Mouse (Mus musculus) midbrain, embryonic 13.5 days (tissue): ENCODE results near the gene Itgb3. TPM values are rescaled to one million over a fixed set of nuclear protein-coding genes. Genes with fewer than 3 reads are reported as not detected.

Experiments used
- ATAC-seq: fragments of 200-750 bp; cut with Nextera tagmentation; 2 replicates; pipeline ENCODE4 v1.8.0; 2017; ENCODE audit warnings: mild to moderate bottlenecking, moderate TSS enrichment, moderate library complexity
- H3K27ac ChIP-seq: fragments of 300-500 bp; sonication (generic); 2 replicates; pipeline ENCODE4 v1.5.1; 2015; ENCODE audit warnings: inconsistent platforms, mild to moderate bottlenecking, moderate library complexity
- H3K27me3 ChIP-seq: fragments of 300-500 bp; sonication (generic); 2 replicates; pipeline ENCODE4 v1.6.1; 2015; ENCODE audit warnings: mild to moderate bottlenecking, inconsistent platforms
- H3K36me3 ChIP-seq: fragments of 300-500 bp; sonication (generic); 2 replicates; pipeline ENCODE4 v1.6.1; 2015; ENCODE audit warnings: mild to moderate bottlenecking, inconsistent platforms
- H3K4me1 ChIP-seq: fragments of 300-500 bp; sonication (generic); replicated peaks from 2 replicates; pipeline ENCODE4 v1.6.1; 2015; ENCODE audit warnings: inconsistent platforms
- H3K4me2 ChIP-seq: fragments of 300-500 bp; sonication (generic); replicated peaks from 2 replicates; pipeline ENCODE4 v1.6.1; 2015; ENCODE audit warnings: moderate library complexity, mild to moderate bottlenecking, inconsistent platforms
- H3K4me3 ChIP-seq: fragments of 300-500 bp; sonication (generic); replicated peaks from 2 replicates; pipeline ENCODE4 v1.5.1; 2015; ENCODE audit warnings: mild to moderate bottlenecking, inconsistent platforms
- H3K9ac ChIP-seq: fragments of 300-500 bp; sonication (generic); replicated peaks from 2 replicates; pipeline ENCODE4 v1.6.1; 2015; ENCODE audit warnings: mild to moderate bottlenecking, inconsistent platforms
- H3K9me3 ChIP-seq: fragments of 300-500 bp; sonication (generic); 2 replicates; pipeline ENCODE4 v1.6.1; 2016; ENCODE audit warnings: mild to moderate bottlenecking, inconsistent platforms
- WGBS: fragments of 180-500 bp; shearing (Covaris S2); methylation state at CpG from one replicate; pipeline ENCODE4 v1.1.7; 2015; 5-methylcytosine and 5-hydroxymethylcytosine counted together
- polyA plus RNA-seq: library from polyadenylated mRNA; unstranded; fragments of >200 nt; fragmentation: Nextera tagmentation; extraction: Ambion mirVana; gene quantifications from 2 replicates; pipeline ENCODE4 v1.2.1, GENCODE M21; 2015

Gene Itgb3
- polyA plus RNA-seq, 1 experiment from 2014 or later, result 0.98 TPM

DNA sequence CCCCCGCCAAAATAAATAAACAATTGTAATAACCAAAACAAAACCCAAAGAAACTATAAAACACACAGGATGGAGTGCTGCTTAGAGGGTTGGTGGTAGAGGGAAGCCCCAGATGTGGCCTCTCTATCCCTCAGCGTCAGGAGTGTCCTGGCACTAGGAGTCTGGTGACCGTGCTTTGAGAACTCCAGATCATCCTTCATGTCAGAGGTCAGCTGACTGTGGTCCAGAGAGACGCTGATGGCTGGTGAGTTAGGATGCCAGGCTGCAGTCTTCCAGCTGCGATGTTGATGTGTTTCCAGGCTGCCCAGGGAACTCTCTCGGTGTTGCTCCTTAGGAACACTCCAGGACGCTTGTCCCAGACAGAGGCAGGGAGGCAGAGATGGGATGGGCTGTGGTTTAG, 35.7 kb upstream of the Itgb3 start:
- H3K36me3 ChIP-seq, result no peaks in the 10 kb centered on the region
- 68% methylated on average over 7 of the region's 7 CpGs for WGBS
- H3K27me3 ChIP-seq, result peaks cover 15% of the 10 kb centered on the region
- H3K9me3 ChIP-seq, result no peaks in the 10 kb centered on the region
- H3K4me2 ChIP-seq, result no peak overlapping the region
- H3K4me1 ChIP-seq, result peaks cover 3% of the 10 kb centered on the region; the same call in 1 of the 2 replicates
- H3K4me3 ChIP-seq, result no peak overlapping the region
- no peak for ATAC-seq
- no peak overlapping the region for H3K27ac ChIP-seq
- no peak overlapping the region for H3K9ac ChIP-seq

DNA sequence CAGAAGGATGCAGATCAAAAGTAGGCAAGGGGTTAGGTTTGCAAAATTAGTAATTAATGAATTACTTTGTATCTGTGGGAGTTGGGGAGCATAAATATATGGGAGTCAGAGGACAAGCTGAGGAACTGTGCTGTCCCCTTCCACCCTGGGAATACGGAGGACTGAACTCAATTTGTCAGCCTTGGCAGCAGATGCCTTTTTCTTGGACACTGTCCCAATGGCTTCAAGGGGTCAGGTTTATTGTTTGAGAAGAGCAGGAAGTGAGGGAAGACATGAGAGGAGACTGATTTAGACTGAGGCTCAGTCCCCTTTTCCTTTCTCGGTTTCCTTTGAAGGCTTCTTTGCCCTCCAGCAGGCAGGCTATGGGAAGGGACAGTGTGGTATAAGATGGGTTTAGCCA, 35.2 kb upstream of the Itgb3 start:
- no peaks in the 10 kb centered on the region for H3K9me3 ChIP-seq
- H3K4me2 ChIP-seq, result no peak overlapping the region
- H3K27me3 ChIP-seq, result peaks cover 15% of the 10 kb centered on the region
- no peaks in the 10 kb centered on the region for H3K36me3 ChIP-seq
- no peak for ATAC-seq
- peaks cover 3% of the 10 kb centered on the region; the same call in 1 of the 2 replicates for H3K4me1 ChIP-seq
- no peak overlapping the region for H3K4me3 ChIP-seq
- WGBS, result 75% methylated on average over 2 of the region's 2 CpGs
- H3K9ac ChIP-seq, result no peak overlapping the region
- no peak overlapping the region for H3K27ac ChIP-seq

DNA sequence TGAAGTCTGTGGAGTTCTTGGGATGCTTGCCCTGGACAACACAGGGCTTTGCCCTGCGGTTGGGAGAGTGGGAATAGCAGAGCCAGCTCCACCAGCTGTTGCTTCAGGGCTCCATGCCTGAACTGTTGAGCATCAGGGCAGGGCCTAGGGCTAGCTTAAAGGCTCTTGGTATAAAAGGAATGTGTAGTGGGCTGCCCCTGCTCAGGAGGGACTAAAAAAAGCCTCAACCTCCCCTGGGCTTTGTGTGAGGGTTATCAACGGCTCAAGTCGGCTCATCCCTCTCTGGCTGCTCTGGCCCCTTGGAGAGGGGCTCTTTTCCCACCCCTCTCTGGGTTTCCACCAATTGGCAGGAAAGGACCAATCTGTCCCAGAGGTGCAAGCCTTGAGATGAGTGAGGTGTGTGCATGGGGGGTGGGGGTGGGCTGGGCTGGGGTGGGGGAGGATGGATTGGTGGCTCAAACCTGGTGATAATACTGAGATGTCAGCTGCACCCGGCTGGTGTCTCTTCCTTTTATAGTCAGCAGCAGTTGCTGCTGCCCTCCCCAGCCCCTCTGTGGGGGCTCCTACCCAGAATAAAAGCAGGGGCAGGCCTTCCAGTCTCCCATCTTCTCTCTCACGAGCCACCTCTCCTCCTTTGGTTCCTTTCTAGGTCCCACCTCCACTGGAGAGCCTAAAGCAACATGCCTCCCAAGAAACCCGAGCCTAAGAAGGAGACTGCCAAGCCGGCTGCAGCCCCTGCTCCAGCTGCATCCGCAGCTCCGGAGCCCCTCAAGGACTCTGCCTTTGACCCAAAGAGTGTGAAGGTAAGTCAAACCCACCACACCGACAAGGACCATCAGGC, 30.8 kb upstream of the Itgb3 start:
- ATAC-seq, result no peak
- Histone ChIP-seq H3K9me3 (no peaks in the 10 kb centered on the region), H3K27ac (no peak overlapping the region), H3K4me1 (peaks cover 11% of the 10 kb centered on the region), H3K4me3 (no peak overlapping the region), H3K27me3 (peaks cover 13% of the 10 kb centered on the region), H3K4me2 (no peak overlapping the region), H3K36me3 (no peaks in the 10 kb centered on the region), H3K9ac (no peak overlapping the region)
- 45% methylated on average over 10 of the region's 10 CpGs for WGBS

DNA sequence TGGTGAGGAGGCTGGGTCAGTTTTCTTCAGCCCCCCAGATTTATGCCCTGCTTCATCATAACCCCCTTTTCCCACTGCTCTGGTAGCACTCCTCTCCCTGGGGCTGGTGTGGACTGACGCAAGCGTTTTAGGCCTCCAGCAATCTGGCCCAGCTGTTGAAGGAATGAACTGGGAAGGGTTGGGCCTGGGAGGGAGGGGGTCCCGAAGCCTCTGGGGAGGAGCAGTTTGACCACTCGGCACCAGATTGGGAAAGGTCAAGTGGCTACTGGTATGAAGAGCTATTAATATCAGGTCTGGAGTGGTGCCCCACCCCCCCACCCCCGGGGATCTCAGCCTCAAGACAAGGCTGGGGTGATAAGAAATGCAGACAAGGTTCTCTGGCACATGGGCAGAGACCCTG, 29.7 kb upstream of the Itgb3 start:
- Histone ChIP-seq H3K4me1 (peaks cover 11% of the 10 kb centered on the region), H3K27me3 (peaks cover 3% of the 10 kb centered on the region; the same call in 1 of the 2 replicates), H3K4me3 (no peak overlapping the region), H3K9ac (no peak overlapping the region), H3K27ac (no peak overlapping the region), H3K36me3 (no peaks in the 10 kb centered on the region), H3K9me3 (no peaks in the 10 kb centered on the region), H3K4me2 (no peak overlapping the region)
- no peak for ATAC-seq
- WGBS, result 43% methylated on average over 5 of the region's 5 CpGs

DNA sequence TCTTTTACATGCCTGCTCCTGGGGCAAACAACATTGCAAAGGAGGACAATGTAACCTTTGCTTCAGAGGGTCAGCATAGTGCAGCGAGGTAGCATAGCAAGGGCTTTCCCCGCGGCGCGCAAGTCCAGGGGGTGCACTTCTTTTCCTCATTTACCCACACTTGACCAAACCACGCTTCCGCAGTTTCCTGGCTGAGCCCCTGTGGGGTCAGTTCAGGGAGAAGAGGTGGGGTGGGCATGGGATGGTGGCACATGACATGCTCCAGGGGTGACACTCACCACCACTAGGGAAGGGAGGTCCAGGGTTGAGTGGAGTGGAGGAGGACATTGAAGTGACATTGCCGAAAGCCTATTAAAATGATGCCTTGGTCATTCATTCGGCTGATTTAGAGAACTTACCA, 28.7 kb upstream of the Itgb3 start:
- Histone ChIP-seq H3K36me3 (no peaks in the 10 kb centered on the region), H3K4me1 (peaks cover 11% of the 10 kb centered on the region), H3K9ac (no peak overlapping the region), H3K9me3 (no peaks in the 10 kb centered on the region), H3K27me3 (0 out of 2 replicates have a peak, but pooled peaks cover 3% of the 10 kb centered on the region), H3K27ac (no peak overlapping the region), H3K4me3 (no peak overlapping the region), H3K4me2 (no peak overlapping the region)
- WGBS, result 92% methylated on average over 9 of the region's 9 CpGs
- no peak for ATAC-seq

DNA sequence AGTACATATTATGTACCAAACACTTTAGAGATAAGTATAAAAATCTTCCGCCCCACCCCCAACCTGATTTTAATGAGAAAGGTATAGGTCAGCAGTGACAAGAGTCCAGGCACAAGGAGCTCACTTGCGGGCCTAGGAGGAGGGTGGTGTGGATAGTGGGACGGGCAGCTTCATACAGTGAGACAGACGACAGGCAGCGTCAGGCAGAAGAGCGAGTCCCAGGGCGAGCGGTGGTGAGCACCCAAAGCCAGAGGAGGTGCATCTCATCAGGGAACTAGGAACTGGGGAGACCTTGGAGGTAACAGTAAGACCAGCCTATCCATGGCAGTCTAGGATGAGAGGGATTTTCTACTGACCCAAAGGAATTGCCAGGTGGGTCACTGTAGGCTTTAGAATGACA, 28.2 kb upstream of the Itgb3 start:
- Histone ChIP-seq H3K36me3 (no peaks in the 10 kb centered on the region), H3K4me2 (no peak overlapping the region), H3K27me3 (0 out of 2 replicates have a peak, but pooled peaks cover 3% of the 10 kb centered on the region), H3K9me3 (no peaks in the 10 kb centered on the region), H3K4me1 (peaks cover 11% of the 10 kb centered on the region), H3K27ac (no peak overlapping the region), H3K4me3 (no peak overlapping the region), H3K9ac (no peak overlapping the region)
- 95% methylated on average over 8 of the region's 8 CpGs for WGBS
- no peak for ATAC-seq

DNA sequence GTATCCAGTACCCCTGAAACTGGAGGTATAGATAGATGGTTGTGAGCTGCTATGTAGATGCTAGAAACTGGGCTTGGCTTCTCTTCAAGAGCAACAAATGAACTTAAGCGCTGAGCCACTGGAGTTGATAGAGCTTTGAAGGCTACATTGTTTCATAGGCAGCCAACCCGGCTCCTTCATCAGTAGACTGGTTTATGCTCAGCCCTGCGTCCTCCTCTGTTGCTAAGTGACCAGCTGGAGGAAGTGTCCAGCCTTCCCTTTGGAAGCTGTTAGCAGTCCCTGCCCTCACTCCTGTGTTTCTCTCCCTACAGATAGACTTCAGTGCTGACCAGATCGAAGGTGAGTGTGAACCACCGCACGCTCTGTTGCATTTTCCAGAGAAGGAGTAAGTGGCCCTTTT, 27.7 kb upstream of the Itgb3 start:
- Histone ChIP-seq H3K4me2 (no peak overlapping the region), H3K4me1 (peaks cover 11% of the 10 kb centered on the region), H3K4me3 (no peak overlapping the region), H3K9ac (no peak overlapping the region), H3K36me3 (no peaks in the 10 kb centered on the region), H3K27me3 (0 out of 2 replicates have a peak, but pooled peaks cover 3% of the 10 kb centered on the region), H3K9me3 (no peaks in the 10 kb centered on the region), H3K27ac (no peak overlapping the region)
- 74% methylated on average over 6 of the region's 6 CpGs for WGBS
- no peak for ATAC-seq

DNA sequence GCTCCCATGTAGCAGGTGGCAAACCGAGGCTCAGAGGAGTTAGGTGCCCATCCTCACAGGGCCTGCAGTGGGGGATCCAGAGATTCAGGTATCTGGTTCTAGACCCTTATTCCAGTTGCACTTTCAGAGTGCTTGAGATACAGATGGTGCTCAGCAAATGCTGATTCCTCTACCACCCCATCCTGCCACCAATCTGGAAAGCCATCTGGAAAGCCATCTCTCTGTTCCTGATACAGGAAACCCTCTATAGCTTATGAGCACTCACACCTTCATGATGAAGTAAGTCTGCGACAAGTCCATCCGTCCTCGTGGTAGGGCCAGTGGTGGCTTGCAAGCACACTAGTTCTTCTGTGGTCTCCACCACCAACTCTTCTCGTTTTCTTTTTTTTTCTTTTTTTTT, 27.2 kb upstream of the Itgb3 start:
- Histone ChIP-seq H3K4me2 (no peak overlapping the region), H3K9ac (no peak overlapping the region), H3K4me3 (no peak overlapping the region), H3K9me3 (no peaks in the 10 kb centered on the region), H3K4me1 (peaks cover 11% of the 10 kb centered on the region), H3K27me3 (0 out of 2 replicates have a peak, but pooled peaks cover 3% of the 10 kb centered on the region), H3K36me3 (no peaks in the 10 kb centered on the region), H3K27ac (no peak overlapping the region)
- ATAC-seq, result no peak
- WGBS, result 95% methylated on average over 5 of the region's 5 CpGs

DNA sequence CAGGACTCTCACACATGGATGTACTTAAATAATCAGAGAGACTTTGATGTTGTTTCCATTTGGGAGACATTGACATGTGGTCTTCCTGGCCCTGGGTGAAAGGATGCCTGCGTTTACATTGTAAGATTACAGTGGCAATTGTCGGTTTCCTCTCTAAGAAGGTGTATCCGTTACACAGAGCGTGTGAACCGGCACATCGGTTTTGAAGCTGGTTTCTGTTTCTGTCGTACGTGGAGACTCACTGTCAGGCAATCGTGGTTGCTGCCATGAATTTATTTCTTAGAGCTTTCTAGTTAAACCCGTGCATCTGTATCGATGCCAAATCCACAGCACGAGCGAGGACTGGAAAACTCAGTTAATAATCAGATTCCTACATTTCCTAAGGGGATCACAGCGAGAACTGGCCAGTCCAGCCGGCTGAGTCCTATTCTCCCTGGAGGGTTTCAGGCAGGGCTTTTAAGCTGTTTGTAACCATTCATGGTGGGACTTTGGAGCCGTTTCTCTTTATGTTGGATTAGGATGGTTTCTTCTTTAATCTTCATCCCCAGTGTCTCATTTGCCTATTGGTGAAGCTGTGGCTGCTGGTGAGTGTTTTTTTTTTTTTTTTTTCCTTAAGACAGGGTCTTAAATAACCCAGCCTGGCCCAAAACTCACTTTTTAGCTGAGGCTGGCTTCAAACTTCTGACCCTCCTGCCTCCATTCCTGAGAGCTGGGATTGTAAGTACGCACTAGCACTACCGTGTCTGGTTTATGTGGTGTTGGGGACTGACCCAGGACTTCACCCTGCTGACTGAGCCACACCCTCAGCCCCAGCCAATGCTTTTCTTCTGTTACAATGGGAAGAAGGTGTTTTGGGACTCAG, 26.1 kb upstream of the Itgb3 start:
- 0 out of 2 replicates have a peak, but pooled peaks cover 1% of the 10 kb centered on the region for H3K27me3 ChIP-seq
- H3K4me2 ChIP-seq, result no peak overlapping the region
- no peak overlapping the region for H3K27ac ChIP-seq
- no peak for ATAC-seq
- H3K4me3 ChIP-seq, result no peak overlapping the region
- H3K36me3 ChIP-seq, result no peaks in the 10 kb centered on the region
- H3K9ac ChIP-seq, result no peak overlapping the region
- WGBS, result 57% methylated on average over 18 of the region's 18 CpGs
- peaks cover 11% of the 10 kb centered on the region for H3K4me1 ChIP-seq
- no peaks in the 10 kb centered on the region for H3K9me3 ChIP-seq

DNA sequence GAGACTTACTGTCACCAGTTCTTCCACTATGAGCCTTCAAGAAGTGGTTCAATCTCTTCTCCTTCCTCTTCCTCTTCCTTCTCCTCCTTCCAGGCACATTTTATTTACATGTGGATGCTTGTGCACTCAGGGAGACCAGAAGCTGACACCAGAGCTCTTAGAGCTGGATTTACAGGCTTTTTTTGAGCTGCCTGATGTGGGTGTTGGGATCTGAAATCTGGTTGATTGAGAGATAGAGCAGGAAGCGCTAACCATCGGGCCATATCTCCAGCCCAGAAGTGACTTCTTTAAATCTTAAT, 25.5 kb upstream of the Itgb3 start:
- H3K27me3 ChIP-seq, result no peaks in the 10 kb centered on the region
- peaks cover 11% of the 10 kb centered on the region for H3K4me1 ChIP-seq
- no peak overlapping the region for H3K27ac ChIP-seq
- H3K9me3 ChIP-seq, result no peaks in the 10 kb centered on the region
- H3K4me3 ChIP-seq, result no peak overlapping the region
- no peaks in the 10 kb centered on the region for H3K36me3 ChIP-seq
- ATAC-seq, result no peak
- H3K4me2 ChIP-seq, result no peak overlapping the region
- WGBS, result 90% methylated on average over 2 of the region's 2 CpGs
- no peak overlapping the region for H3K9ac ChIP-seq

DNA sequence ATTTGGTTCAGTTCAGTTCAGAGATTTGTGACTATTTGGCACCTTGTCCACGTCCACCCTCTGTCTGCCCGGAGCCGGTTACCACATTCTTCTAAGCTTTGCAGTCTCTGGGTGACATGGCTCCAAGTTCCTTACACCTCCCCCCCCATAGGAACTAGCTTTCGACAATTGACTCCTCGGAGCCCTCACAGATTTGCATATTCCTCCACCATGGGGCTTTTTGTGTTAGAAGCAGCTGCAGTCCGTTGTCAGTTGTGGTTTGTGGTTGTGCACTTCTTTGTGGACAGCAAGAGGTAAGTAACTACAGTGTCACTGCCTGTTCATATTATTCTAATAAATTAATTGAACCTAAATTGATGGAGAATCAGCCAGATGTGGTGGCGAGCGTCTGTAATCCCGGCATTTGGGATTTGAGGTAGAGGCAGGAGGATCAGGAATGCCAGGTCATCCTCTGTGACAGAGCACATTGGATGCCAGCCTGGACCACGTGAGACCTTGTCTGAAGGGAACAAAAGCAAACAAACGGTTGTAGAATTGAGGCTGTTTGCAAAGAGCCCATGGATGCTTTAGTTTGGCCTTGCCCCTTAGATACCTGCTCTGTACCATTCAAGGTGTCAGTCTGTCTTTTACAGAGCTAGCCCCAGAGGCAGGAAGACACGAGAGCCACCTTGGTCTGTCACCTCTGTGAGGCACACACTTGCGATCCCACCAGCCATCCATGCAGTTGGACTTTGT, 25.0 kb upstream of the Itgb3 start:
- ATAC-seq, result no peak
- no peaks in the 10 kb centered on the region for H3K27me3 ChIP-seq
- no peak overlapping the region for H3K9ac ChIP-seq
- no peak overlapping the region for H3K4me3 ChIP-seq
- H3K9me3 ChIP-seq, result no peaks in the 10 kb centered on the region
- H3K36me3 ChIP-seq, result no peaks in the 10 kb centered on the region
- H3K27ac ChIP-seq, result no peak overlapping the region
- no peak overlapping the region for H3K4me2 ChIP-seq
- WGBS, result 60% methylated on average over 13 of the region's 13 CpGs
- H3K4me1 ChIP-seq, result peaks cover 11% of the 10 kb centered on the region

DNA sequence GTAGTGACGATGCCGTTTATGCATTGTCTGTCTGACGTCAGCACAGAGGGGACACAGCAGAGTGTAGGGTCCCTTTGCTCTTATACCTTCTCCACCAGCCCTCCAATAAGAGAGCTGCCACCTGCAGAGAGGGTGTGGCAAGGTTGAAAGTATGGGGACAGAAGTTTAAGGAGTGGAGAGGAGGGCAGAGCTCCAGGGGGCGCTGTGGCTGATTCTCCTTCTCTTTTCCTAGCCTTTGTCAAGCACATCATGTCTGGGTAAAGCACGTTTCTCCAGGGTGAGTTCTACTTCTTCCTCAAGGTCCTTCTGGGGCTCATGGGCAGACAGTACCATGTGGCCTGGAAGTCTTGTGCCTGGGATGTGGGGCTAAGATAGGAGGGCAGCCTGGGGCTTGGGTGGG, 22.3 kb upstream of the Itgb3 start:
- H3K27ac ChIP-seq, result no peak overlapping the region
- 81% methylated on average over 5 of the region's 5 CpGs for WGBS
- H3K36me3 ChIP-seq, result no peaks in the 10 kb centered on the region
- no peak overlapping the region for H3K4me2 ChIP-seq
- H3K27me3 ChIP-seq, result no peaks in the 10 kb centered on the region
- no peak overlapping the region for H3K4me3 ChIP-seq
- H3K4me1 ChIP-seq, result 0 out of 2 replicates have a peak, but pooled peaks cover 3% of the 10 kb centered on the region
- H3K9ac ChIP-seq, result no peak overlapping the region
- H3K9me3 ChIP-seq, result 0 out of 2 replicates have a peak, but pooled peaks cover 7% of the 10 kb centered on the region
- ATAC-seq, result no peak
